Mouse (Mus musculus): ENCODE results near the gene Akt3.
A peak's percentile ranks its signal among the peaks of the same experiment; 100 is the strongest.

The Akt3 gene

GRCm38 (mm10) chr1:177190358-177190757 lies 67.6 kb downstream of the Akt3 start:
- no peak for DNase-seq (ENCODE audit: extremely low read depth, insufficient read length, low spot score)

GRCm38 (mm10) chr1:177188708-177189107 lies 69.3 kb downstream of the Akt3 start:
- DNase-seq (ENCODE audit: extremely low read depth, insufficient read length, low spot score), result peak; percentile 35

GRCm38 (mm10) chr1:177186751-177187150 lies 71.3 kb downstream of the Akt3 start:
- no peak for DNase-seq (ENCODE audit: extremely low read depth, insufficient read length, low spot score)

- no peak for DNase-seq (ENCODE audit: extremely low read depth, insufficient read length, low spot score)
Measured at GRCm38 (mm10) chr1:177179635-177180034, 78.4 kb downstream of the Akt3 start.

GRCm38 (mm10) chr1:177175436-177175835 lies 82.6 kb downstream of the Akt3 start:
- no peak for DNase-seq (ENCODE audit: extremely low read depth, insufficient read length, low spot score)

DNA sequence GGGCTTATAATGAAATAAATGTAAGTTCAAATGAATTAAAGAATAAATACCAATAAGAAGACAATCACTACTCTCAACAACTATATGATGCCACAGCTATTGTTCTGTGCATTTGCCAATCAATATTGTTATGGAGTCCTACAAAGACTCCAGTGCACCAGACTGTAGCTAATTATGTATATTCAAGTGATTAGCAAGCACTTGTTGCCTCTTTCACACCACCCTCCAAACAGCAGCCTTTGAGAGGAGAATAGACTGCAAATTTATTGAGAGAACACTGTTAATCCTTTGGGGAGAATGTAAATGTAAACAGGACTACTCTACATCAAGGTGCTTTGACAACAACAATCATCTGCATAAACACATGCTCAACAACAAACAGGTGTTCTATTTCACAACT lies 86.7 kb downstream of the Akt3 start:
- no peak for DNase-seq (ENCODE audit: extremely low read depth, insufficient read length, low spot score)

- no peak for DNase-seq (ENCODE audit: extremely low read depth, insufficient read length, low spot score)
Measured at GRCm38 (mm10) chr1:177165789-177166188, 92.2 kb downstream of the Akt3 start.

GRCm38 (mm10) chr1:177165336-177165735 lies 92.7 kb downstream of the Akt3 start:
- DNase-seq (ENCODE audit: extremely low read depth, insufficient read length, low spot score), result no peak

- no peak for DNase-seq (ENCODE audit: extremely low read depth, insufficient read length, low spot score)
Measured at GRCm38 (mm10) chr1:177150344-177151021, 107.5 kb downstream of the Akt3 start.

DNA sequence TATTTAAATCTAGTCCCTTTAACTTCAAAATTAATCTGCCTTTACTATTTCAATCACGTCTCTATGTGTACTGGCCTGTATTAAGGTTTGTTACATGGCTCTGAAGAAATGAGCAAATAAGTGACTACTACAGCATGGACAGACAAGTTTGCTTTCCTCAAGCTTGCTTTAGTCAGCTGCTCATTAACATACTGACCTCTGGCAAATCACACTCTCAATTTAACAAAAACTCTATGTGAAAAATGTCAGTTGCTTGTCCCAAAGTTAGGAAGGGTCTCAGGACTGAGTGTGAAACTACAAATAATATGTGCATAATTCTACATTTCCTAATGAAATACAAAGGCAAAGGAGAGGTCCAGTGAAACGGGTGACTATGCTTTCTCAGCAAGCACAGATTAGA lies 109.3 kb downstream of the Akt3 start:
- no peak for DNase-seq (ENCODE audit: extremely low read depth, insufficient read length, low spot score)

DNA sequence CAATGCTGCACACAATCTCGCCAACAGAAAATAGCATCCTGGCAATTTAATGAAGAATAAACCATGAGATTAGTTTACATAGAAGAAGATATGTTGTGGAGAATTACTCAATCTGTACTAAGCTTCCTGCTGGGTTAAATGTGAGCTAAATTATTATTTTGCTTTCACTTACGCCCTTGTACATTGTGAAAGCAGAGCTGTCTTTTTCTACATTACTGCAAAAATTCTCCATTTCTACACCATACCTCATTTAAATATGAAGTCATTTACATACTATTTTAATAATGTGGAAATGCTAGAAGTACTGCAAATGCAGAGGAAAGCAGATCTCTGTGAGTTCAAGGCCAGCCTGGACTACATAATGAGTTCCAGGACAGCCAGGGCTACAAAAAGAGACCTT lies 116.5 kb downstream of the Akt3 start:
- no peak for DNase-seq (ENCODE audit: extremely low read depth, insufficient read length, low spot score)

GRCm38 (mm10) chr1:177139652-177140051 lies 118.4 kb downstream of the Akt3 start:
- DNase-seq (ENCODE audit: extremely low read depth, insufficient read length, low spot score), result no peak

- no peak for DNase-seq (ENCODE audit: extremely low read depth, insufficient read length, low spot score)
Measured at GRCm38 (mm10) chr1:177131458-177131857, 126.5 kb downstream of the Akt3 start.

DNA sequence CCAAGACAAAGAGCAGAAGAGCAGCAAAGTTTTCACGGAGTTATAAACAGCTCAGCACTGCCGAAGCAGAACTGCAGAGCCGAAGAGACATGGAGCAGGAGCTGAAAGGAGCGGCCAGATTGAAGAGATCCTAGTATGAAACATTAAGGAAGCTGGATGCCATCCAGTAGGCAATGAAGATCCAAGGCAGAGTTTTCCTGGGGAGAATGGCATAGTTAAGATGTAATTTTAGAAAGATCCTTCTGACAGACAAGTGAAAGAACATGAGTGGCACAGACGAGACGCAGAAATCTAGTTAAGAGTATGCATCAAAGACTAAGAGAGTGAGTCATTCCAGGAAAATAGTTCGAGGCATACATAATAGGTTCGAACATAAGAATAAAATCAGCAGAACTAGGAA lies 131.3 kb downstream of the Akt3 start:
- DNase-seq (ENCODE audit: extremely low read depth, insufficient read length, low spot score), result no peak

GRCm38 (mm10) chr1:177110665-177111271 lies 147.2 kb downstream of the Akt3 start:
- DNase-seq (ENCODE audit: extremely low read depth, insufficient read length, low spot score), result no peak

DNA sequence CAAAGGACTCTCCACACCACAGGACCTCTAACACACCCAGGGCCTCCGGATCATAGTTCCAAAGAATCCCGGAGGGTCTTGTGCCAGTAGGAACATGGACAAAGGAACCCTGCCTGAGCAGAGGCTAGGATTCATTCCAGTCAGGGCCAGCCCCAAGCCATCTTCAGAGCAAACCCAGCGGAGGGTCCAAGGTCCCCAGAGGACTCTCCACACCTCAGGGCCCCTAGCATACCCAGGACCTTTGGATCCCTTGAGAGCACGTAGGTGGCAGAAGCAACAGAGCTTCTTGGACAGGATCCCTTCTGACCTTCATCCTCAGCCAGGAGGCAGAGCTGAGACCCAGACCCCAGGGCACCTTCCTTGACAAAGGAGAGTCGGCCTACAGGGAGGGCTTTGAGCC lies 167.5 kb downstream of the Akt3 start:
- no peak for DNase-seq (ENCODE audit: extremely low read depth, insufficient read length, low spot score)

- no peak for DNase-seq (ENCODE audit: extremely low read depth, insufficient read length, low spot score)
Measured at GRCm38 (mm10) chr1:177089515-177089914, 168.5 kb downstream of the Akt3 start.

GRCm38 (mm10) chr1:177089048-177089447 lies 169.0 kb downstream of the Akt3 start:
- DNase-seq (ENCODE audit: extremely low read depth, insufficient read length, low spot score), result no peak

DNA sequence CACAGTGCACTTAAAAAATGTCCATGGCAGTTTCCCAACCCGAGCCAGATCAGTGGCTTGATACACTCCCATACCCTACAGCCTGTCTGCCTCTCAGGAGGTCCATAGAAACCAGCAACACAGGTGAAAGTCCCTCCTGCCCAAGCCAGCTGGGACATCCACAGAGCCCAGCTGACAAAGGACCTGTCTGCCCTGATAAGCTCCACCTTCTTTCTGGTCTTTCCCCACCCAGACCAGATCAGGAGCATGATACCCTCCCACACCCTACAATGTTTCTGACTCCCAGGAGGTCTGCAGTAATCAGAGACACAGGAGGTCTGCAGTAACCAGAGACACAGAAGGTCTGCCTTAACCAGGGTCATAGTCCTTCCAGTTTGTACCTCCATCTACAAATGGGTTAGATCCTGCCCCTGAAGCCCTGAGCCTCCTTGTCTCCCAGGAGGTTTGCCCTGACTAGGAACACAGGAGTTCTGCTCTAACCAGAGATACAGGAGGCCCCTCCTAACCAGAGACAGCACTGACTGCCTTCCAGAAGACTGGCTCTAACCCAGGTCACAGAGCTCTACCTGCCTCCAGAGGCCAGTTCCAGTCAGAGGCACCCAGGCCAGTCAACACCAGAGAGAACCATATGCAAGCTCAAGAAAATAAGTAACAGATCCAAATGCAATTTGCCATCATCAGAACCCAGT lies 175.9 kb downstream of the Akt3 start:
- DNase-seq (ENCODE audit: extremely low read depth, insufficient read length, low spot score), result no peak

DNA sequence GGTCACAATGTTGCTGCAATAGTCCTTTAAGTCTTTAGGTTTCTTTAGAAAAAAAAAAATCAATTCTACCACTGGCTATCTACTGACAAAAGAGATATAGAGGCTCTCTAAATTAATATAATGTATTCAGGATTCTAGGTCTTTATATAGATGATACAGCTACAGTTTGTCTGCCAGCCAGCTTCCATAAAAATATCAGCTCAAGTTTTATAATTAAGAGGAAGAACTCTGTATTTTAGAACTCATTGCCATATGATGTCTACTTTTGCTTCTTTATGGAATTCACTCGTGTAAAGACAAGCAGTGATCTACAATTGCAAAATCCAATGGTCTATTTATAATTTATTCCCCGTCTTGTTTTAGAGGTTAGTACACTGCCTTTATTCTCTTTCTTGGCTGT lies 188.8 kb downstream of the Akt3 start:
- no peak for DNase-seq (ENCODE audit: extremely low read depth, insufficient read length, low spot score)

- no peak for DNase-seq (ENCODE audit: extremely low read depth, insufficient read length, low spot score)
Measured at GRCm38 (mm10) chr1:177067123-177067646, 190.8 kb downstream of the Akt3 start.

DNA sequence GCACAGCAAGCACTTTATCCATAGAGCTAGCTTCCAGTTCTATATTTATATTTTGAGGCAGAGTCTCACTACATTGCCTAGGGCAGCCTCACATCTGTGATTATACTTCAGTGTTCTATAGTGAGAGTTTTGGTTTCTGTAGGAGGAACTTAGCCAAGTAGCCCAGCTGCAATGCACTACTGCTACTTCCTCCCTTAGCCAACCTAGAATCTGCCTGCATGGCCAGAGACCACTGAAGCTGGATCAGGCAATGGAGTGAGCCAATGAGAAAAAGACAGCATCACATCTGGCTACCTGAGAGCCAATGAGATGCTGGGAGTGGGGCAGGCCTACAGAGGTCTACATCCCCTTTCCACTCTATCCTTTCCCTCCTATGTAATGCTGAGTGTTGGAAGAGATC lies 192.3 kb downstream of the Akt3 start:
- DNase-seq (ENCODE audit: extremely low read depth, insufficient read length, low spot score), result no peak
